Mouse (Mus musculus) mature B cell (primary cell): Measurements from ENCODE around the gene Flvcr2.
"Not testable (repeated sequence)": the region's sequence is repeated elsewhere in the genome, so short reads cannot be mapped to it uniquely, and the experiment has no call there.

Source experiments
- in situ Hi-C: fragments of 300-500 bp; cut with MboI; formaldehyde crosslinking; loops from 2 replicates; pipeline ENCODE4 v1.14.3; 2019

Gene Flvcr2

GRCm38 (mm10) chr12:85745827-85746695 is at the start of gene Flvcr2:
Gene Flvcr2 (plus strand): TSS chr12:85746539.
- in situ Hi-C loops = no loop called here

GRCm38 (mm10) chr12:85698179-85698578 is 48.2 kb upstream of the Flvcr2 start:
- in situ Hi-C loops = not testable (repeated sequence)

- in situ Hi-C loops = no loop called here
Observed at GRCm38 (mm10) chr12:85700191-85700841, 46.0 kb upstream of the Flvcr2 start.

GRCm38 (mm10) chr12:85700842-85701223 is 45.5 kb upstream of the Flvcr2 start:
- in situ Hi-C loops = no loop called here

- in situ Hi-C loops = no loop called here
Observed at GRCm38 (mm10) chr12:85702166-85703055, 43.9 kb upstream of the Flvcr2 start.

- in situ Hi-C loops = no loop called here
Observed at GRCm38 (mm10) chr12:85703507-85703906, 42.8 kb upstream of the Flvcr2 start.

- in situ Hi-C loops = no loop called here
Observed at GRCm38 (mm10) chr12:85704566-85704965, 41.8 kb upstream of the Flvcr2 start.

GRCm38 (mm10) chr12:85705002-85705830 is 41.1 kb upstream of the Flvcr2 start:
- in situ Hi-C loops = no loop called here

GRCm38 (mm10) chr12:85705831-85706530 is 40.4 kb upstream of the Flvcr2 start:
- in situ Hi-C loops = no loop called here

- in situ Hi-C loops = no loop called here
Observed at GRCm38 (mm10) chr12:85706906-85707305, 39.4 kb upstream of the Flvcr2 start.

GRCm38 (mm10) chr12:85707391-85707790 is 38.9 kb upstream of the Flvcr2 start:
- in situ Hi-C loops = no loop called here

- in situ Hi-C loops = no loop called here
Observed at GRCm38 (mm10) chr12:85708556-85708955, 37.8 kb upstream of the Flvcr2 start.

GRCm38 (mm10) chr12:85710695-85711094 is 35.6 kb upstream of the Flvcr2 start:
- in situ Hi-C loops = no loop called here

- in situ Hi-C loops = no loop called here
Observed at GRCm38 (mm10) chr12:85712587-85712986, 33.8 kb upstream of the Flvcr2 start.

- in situ Hi-C loops = no loop called here
Observed at GRCm38 (mm10) chr12:85714126-85714525, 32.2 kb upstream of the Flvcr2 start.

- in situ Hi-C loops = no loop called here
Observed at GRCm38 (mm10) chr12:85725306-85725705, 21.0 kb upstream of the Flvcr2 start.

- in situ Hi-C loops = no loop called here
Observed at GRCm38 (mm10) chr12:85726729-85727397, 19.5 kb upstream of the Flvcr2 start.

GRCm38 (mm10) chr12:85728181-85728580 is 18.2 kb upstream of the Flvcr2 start:
- in situ Hi-C loops = no loop called here

GRCm38 (mm10) chr12:85729022-85729944 is 17.1 kb upstream of the Flvcr2 start:
- in situ Hi-C loops = no loop called here
